Mouse (Mus musculus) frontal cortex, postnatal 25 days (tissue): ENCODE data around the gene Arfgap1.
A peak's percentile ranks its signal among the peaks of the same experiment; 100 is the strongest.

Experiments used
- DNase-seq, 2 experiments: peaks; one replicate each; pipeline ENCODE4 v3.0.0; 2022; ENCODE audit warnings: low spot score in 2 of 2

Arfgap1 gene

GRCm38 (mm10) chr2:180985635-180986034 is 18.6 kb downstream of the Arfgap1 start:
- DNase-seq, result no peak

GRCm38 (mm10) chr2:180986449-180986848 is 19.4 kb downstream of the Arfgap1 start, which contains the start of gene Col20a1:
Gene Col20a1, plus strand, starts transcription at chr2:180986535.
- DNase-seq, result no peak

- no peak for DNase-seq
Measured at GRCm38 (mm10) chr2:180987001-180987400, 20.0 kb downstream of the Arfgap1 start.

DNA sequence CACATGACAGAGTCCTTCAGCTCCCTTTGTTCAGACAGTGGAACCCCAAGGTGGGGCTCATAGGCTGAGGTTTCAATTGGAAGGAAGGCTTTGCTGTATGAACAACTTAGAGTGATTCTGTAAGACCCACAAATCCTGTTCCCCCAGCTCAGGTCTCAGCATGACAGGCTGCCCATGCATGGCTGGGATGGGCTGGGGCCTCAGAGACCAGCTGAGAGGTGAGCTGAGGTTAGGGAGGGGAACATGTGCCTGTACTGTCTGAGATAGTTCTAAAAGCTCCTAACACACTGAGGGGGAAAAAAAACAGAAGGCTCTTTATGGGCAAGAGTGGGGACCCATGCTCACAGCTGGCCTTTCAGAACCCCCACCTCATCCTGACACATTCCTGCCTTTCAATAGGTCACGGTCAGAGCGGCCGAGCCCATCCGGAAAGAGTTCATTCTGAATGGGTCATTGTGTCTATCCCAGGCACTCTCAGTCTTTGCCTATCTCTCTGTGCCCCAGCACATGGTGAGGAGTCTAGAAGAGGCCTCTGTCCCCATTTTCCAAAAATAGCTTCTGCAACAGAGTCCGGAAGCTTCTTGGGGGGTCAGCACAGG is 20.5 kb downstream of the Arfgap1 start:
- no peak for DNase-seq

GRCm38 (mm10) chr2:180988347-180988913 is 21.4 kb downstream of the Arfgap1 start:
- DNase-seq, result no peak

DNA sequence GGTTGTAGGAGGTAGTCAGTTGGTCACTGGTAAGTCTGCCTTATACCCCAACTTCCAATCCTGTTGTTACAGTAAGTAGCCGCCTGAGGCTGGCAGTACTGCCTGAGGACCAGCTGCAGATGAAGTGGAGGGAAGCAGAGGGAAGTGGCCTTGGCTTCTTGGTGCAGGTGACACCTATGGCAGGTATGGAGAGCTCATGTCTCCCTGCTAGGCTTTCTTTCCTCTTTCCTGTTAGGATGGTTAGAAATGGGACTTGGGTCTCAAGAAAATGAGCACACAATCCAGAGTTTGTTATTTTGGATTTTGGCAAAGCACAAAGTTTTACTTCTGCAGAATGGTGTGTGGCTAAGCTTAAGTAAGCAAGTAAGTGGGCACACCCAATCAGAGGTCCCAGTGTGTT is 21.9 kb downstream of the Arfgap1 start:
- no peak for DNase-seq

GRCm38 (mm10) chr2:180990347-180990746 is 23.3 kb downstream of the Arfgap1 start:
- DNase-seq, result no peak

- no peak for DNase-seq
Measured at GRCm38 (mm10) chr2:180994360-180994759, 27.3 kb downstream of the Arfgap1 start.

- DNase-seq, result no peak
Measured at GRCm38 (mm10) chr2:180995457-180995856, 28.4 kb downstream of the Arfgap1 start.

- peak in 1 of 2 experiments; percentile 39 for DNase-seq
Measured at GRCm38 (mm10) chr2:180996436-180996835, 29.4 kb downstream of the Arfgap1 start.

DNA sequence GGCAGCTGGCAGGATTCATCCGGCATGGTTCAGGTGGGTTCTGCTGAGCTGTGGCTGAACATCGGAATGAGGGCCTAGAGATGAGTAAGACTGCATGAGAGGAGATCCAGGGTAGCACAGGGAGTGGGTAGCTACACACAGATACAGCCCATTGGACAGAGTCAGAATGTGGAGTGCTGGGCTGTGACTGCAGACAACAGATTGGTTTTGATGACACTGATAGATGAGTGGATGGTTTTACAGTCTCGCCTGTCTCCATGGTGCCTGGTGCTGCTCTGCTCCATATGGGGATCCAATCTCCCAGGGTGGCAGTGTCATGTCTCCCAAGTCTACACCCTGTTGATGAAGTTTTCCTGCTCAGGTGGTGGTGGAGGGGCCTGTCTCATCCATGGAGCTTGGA is 29.9 kb downstream of the Arfgap1 start:
- DNase-seq, result no peak

GRCm38 (mm10) chr2:181007054-181007453 is 40.0 kb downstream of the Arfgap1 start:
- no peak for DNase-seq

DNA sequence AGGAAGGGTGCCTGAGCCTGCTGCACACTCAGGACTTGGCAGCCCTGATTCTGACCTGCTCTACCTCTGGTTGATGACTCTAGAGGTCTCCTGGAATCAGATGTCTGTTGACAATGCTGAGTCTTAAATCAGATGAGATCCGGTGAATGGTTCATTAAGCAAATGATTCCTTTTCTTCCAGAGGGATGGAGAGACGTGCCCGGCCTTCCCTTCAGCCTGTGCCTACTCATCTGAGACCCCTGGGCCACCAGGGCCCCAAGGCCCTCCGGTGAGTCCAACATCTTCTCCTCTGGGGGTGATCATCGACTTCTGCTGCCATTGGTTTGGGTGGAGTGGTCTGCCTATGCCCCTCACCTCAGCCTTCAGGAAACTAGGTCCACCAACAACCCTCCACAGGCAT is 41.3 kb downstream of the Arfgap1 start:
- DNase-seq, result no peak

DNA sequence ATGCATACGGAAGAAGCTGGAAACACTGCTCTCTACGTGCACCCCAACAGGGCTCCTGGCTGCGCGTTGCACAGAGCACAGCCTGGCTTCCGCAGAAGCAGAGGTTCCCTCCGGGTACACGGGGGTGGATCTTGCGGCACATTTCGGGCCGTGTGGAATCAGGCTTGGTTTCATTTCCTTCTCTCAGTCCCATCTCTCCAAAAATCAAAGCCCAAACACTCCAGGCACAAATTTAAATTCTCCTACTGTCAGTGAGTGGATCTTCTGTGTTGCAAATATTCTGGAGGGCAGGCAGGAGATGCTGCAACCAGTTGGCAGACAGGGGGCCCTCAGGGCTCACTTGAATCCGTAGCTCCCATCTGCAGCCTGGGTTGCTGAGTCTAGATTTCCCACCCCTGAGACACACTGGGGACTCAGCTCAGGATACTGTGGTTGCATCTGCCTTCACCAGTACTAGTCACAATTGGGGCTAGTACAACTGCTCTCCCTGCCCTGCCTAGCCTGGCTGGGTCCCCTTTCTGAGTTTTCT is 64.4 kb downstream of the Arfgap1 start:
- DNase-seq, result no peak
